Mouse (Mus musculus): Measurements from ENCODE around the gene Tmem156.

DNA sequence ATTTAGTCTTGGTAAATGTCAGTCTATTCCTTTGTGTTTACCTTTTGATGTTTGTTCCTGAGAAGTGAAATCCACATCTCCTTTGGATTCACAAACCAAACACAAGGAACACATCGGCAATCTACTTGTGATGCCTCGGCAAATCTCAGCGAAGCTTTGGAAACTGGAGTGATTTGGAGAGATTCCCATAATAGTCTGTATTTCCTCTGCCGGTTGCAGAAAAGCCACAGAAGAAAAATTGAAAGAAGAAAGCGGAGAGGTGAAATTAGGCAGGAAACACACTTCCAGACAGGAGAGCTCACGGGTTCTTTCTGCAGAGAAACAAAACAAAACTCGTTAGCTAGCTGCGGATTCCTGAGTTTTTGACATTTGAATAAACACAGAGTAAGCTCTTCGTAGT, 12.1 kb downstream of the Tmem156 start:
- TF ChIP-seq CTCF (IDR thresholded peaks at IDR 0.05; ENCODE audit: low read depth) (no peak), EP300 (optimal IDR thresholded peaks at IDR 0.05) (no peak)

Data from stomach, postnatal 0 days (tissue).